Mouse (Mus musculus) retina, embryonic 14.5 days (tissue): ENCODE results near the gene Cyth1.

Source experiments
- DNase-seq: peaks from one replicate; pipeline ENCODE4 v3.0.0-alpha.2; 2015; ENCODE audit warnings: low spot score

Gene Cyth1

GRCm38 (mm10) chr11:118198296-118198600, 50.1 kb downstream of the Cyth1 start:
- DNase-seq: no peak

DNA sequence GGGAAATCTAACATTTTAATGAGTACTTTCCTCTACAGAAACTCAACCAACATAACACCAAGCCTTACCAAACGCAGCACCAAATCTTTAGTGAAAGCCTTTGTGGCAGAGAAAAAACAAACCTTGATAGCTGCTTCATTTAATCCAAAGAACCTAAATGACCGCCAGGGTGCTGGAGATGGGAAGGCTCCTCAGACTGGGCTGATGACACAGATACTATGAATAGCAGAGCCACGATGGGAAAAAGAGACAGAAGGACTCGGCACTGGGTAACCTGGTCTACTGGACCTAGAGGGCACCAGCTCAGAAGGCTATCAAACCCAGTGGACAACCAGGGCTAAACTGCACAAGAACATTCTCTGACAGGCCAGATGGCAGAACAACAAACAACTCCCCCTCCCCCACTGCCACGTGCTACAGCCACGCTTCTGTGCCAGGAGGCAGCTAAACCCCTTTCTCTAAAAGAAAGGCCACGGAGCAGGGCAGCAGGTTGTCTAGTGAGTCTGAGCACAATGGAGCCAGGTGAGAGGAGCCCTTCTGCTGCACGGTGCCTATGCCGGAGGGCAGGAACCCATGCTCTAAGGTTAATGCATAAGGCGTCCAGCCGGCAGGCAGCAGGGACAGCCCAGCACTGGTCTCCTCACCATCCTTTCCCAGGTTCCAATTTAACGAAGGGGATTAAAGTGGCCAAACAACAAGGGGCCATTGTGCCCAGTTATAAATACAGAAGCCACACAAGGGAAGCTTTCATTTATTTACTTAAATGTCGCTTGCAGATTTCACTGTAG, 50.7 kb downstream of the Cyth1 start:
- peak; percentile 78 for DNase-seq

DNA sequence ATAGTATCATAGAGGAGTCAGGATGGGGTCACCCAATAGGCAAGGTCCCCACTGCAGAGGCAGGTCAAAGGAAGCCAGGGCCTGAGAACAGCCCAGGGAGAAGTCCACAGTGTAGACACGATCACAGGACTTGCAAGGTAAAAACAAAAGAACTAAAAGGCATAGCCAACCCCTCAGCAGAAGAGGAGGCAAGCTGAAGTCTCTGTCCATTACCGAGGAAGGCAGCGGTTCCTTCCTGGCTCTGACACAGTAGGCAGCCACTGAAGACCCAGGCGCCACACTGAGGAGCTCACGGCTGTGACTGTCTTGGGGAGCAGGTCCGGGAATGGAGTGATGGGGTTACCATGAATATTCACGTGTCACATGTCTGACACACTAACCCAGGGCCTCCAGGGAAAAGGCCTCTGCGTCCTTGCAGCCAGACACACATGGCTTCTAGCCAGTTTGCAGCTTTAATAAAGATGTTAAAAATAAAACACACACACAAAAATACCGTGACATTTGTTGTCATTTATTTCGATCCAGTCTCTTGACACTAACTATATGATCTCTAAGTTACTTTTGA, 51.5 kb downstream of the Cyth1 start:
- no peak for DNase-seq

- DNase-seq: no peak
These were observed 54.8 kb downstream of the Cyth1 start for GRCm38 (mm10) chr11:118193390-118194147.

- DNase-seq: no peak
These were observed 55.4 kb downstream of the Cyth1 start for GRCm38 (mm10) chr11:118192973-118193372.

DNA sequence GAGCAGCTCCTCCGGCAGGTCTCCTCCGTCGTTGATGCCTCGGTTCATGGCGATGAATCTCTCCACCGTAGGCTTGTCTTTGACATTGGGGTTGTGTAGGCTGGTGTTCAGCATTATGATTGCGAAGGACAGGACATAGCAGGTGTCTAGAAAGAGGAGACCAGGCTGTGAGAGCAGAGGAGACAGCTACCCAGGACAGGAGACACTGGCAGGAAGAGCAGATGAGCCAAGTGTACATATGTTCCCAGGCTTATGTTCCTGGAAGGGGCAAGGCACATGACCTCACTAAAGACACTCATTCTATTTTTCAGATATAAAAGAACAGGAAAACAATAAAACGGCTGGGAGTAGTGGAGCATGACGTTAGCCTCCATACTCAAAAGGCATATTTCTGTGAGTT, 65.6 kb downstream of the Cyth1 start:
- no peak for DNase-seq

GRCm38 (mm10) chr11:118182353-118182752, 66.0 kb downstream of the Cyth1 start:
- no peak for DNase-seq

GRCm38 (mm10) chr11:118180199-118180598, 68.2 kb downstream of the Cyth1 start:
- no peak for DNase-seq

DNA sequence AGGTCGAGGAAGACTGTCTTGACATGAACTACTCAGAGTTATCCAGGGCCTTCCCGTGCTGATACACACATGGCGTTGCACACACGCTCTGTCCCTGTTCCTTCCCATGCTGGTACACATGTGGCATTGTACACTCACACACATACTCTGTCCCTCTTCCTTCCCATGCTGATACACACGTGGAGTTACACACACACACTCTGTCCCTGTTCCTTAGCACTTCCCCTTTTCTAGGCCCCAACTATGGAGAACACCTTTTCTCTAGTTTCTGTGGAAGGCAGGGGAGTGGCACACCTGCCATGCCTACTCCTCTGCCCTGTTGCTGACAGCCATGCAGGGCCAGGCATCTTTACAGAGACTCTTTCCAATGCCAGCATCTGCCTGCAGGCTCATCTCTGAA, 70.2 kb downstream of the Cyth1 start:
- no peak for DNase-seq

- DNase-seq: no peak
These were observed 73.6 kb downstream of the Cyth1 start for GRCm38 (mm10) chr11:118174752-118175151.

- peak; percentile 37 for DNase-seq
These were observed 75.6 kb downstream of the Cyth1 start for GRCm38 (mm10) chr11:118172768-118173167.

- DNase-seq: no peak
These were observed 78.1 kb downstream of the Cyth1 start for GRCm38 (mm10) chr11:118170333-118170732.

- DNase-seq: no peak
These were observed 79.7 kb downstream of the Cyth1 start for GRCm38 (mm10) chr11:118168714-118169113.

DNA sequence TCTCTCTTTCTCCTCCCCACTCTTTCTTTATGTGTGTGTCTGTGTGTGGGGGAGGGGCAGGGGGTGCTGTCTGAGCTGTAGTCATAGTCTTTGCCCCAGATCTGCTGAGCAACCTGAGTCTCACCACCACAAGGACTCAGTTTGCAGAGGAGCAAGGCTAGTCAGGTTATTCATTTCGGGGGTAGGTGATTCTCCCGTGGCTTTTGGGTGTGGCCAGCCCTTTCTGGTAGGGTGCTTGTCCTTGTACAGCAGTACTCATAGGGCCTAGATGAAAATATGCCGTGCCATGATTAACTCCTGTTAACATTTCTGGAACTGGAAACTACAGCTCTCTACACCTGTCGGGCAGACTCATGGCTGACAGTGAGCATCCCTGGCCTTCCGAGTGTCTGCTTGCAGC, 81.8 kb downstream of the Cyth1 start:
- no peak for DNase-seq

DNA sequence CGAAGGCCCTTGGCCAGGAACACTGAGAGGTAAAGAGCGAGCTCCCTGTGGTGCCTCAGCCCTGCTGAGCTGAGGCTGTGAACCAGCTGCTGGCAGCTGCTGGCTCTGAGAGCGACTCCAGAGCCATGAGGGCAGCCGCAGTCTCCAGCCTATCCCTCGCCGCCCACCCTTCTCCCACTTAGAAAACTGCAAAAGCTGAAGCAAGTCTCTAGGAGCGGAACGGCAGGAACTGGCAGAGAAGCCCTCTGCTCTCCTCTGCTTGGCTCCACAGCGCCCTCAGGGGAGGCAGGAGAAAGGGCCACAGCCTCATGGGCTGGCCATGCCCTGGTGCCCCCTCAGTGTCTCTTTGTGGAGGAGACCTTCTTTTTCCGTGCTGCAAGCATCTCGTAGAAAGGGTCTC, 82.7 kb downstream of the Cyth1 start:
- DNase-seq: peak; percentile 14

DNA sequence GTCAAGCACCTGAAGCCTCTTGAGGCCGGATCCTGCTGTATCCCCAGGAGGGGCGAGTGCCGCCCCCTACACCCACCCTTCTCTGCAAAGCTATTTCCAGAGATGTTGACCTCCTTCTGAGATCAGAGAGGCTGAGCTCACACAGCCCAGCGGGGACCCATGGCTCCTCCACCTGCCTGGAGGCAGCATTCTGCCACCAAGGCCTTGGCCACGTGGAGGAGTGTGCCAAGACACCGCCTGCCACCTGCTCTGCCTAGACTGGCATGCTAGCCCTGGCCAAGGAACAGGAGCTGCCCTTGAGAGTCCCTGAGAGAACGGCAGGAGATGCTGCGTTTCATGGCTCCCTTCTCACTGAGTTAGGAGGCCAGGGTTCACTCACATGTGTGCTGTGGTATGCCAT, 83.8 kb downstream of the Cyth1 start:
- DNase-seq: no peak

DNA sequence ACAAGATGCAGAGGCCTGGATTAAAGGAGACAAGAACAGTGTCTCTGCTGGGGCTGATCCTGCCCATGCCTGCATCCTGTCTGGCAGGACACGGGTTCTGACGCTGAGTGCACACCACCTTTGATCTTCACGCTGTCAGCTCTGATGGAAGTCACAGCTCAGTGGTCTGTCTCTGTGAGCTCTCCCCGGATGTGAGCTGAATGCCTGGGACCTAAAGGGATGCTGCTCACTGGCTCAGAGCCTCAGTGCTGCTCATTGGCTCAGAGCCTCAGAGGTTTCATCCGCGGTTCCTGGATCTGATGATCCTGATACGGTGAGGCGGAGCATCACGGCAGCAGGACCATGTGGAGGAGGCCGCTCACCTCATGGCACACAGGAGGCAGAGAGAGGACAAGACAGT, 86.1 kb downstream of the Cyth1 start:
- peak; percentile 47 for DNase-seq

DNA sequence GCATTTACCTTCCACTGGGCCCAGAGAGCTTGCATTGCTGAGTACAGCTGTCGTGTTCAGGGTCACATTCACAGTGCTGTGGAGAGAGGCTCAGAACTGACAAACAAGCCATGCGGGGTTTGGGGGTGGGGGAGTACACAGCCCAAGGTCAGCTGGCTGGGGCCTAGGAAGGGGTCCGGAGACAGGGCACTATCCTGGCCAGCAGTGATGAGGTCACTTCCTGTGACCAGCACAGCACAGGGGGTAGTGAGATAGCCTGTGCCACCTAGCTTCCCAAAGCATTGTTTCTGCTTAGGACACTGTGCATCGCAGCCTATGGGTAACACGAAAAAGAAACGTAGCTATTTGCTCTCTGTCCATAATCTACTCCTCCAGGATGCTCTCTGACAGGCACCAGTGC, 87.2 kb downstream of the Cyth1 start:
- DNase-seq: no peak

- no peak for DNase-seq
These were observed 87.6 kb downstream of the Cyth1 start for GRCm38 (mm10) chr11:118160763-118161162.

- DNase-seq: no peak
These were observed 89.6 kb downstream of the Cyth1 start for GRCm38 (mm10) chr11:118158753-118159152.

GRCm38 (mm10) chr11:118156480-118157060, 91.8 kb downstream of the Cyth1 start:
- DNase-seq: no peak

GRCm38 (mm10) chr11:118152964-118153363, 95.4 kb downstream of the Cyth1 start:
- DNase-seq: no peak
